Mouse (Mus musculus): Measurements from ENCODE around the gene Gvin1.
"Not testable (repeated sequence)": the region's sequence is repeated elsewhere in the genome, so short reads cannot be mapped to it uniquely, and the experiment has no call there.

Gvin1 gene

GRCm38 (mm10) chr7:106215177-106215576, at the start of gene Gvin1:
Gene Gvin1 (minus strand): TSS chr7:106215326.
- DNase-seq (ENCODE audit: low read depth, low spot score) = not testable (repeated sequence)

- no peak for DNase-seq (ENCODE audit: low read depth, low spot score)
Observed at GRCm38 (mm10) chr7:106251844-106252517, 36.9 kb upstream of the Gvin1 start.

DNA sequence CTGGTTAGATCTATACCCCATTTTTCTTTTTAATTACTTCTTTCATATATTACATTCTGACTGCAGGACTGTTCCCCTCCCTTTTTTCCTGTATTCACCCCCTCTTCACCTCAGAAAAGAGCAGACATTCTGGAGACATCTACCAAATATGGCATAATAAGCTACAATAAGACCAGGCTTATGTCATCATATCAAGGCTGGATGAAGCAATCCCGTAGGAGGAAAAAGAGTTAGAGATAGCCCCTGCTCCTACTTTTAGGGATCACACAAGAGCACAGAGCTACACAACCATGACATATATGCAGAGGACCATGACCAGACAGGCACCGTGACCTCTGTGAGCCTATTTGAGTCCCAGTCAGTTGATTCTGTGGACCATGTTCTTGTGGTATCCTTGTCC, 33.8 kb upstream of the Gvin1 start:
- no peak for DNase-seq (ENCODE audit: low read depth, low spot score)

- DNase-seq (ENCODE audit: low read depth, low spot score) = no peak
Observed at GRCm38 (mm10) chr7:106248245-106248644, 33.1 kb upstream of the Gvin1 start.

- no peak for DNase-seq (ENCODE audit: low read depth, low spot score)
Observed at GRCm38 (mm10) chr7:106245601-106246000, 30.5 kb upstream of the Gvin1 start.

DNA sequence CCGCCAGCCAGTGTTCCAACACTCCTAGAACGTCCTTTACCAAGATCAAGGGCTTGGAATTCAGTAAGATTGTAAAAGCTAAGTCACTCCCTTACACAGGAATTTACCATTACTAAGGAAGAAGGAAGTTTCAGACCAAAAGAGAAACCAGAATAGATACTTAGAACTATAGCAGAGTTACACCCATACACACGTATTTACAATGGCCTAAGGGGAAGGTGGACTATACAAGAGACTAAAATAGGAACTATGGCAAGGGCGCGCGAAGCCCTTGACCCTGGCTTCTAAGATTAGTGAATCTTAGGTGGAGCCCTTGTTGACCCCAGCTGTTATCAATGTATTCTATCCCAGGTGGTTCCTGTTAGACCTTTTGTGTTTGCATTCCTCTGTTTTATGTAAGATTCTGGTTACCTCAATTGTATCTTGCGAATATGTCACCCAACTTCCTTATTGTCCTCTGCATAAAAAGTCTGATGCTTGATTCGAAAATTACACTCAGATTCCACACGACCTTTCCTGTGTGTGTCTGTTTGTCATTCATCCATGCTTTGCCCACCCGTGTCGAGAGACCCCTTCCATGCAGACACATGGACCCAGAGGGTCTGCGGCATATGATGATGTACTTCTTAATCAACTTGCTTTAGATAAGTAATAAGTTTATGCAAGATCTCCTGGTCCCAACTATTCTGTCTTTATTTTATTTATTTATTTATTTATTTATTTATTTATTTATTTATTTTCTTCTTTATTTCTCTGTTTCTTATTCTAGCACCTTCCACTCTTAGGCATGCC, 25.6 kb upstream of the Gvin1 start:
- DNase-seq (ENCODE audit: low read depth, low spot score) = not testable (repeated sequence)

GRCm38 (mm10) chr7:106237192-106237465, 22.0 kb upstream of the Gvin1 start:
- no peak for DNase-seq (ENCODE audit: low read depth, low spot score)

GRCm38 (mm10) chr7:106236327-106237191, 21.4 kb upstream of the Gvin1 start:
- DNase-seq (ENCODE audit: low read depth, low spot score) = no peak

GRCm38 (mm10) chr7:106235596-106235995, 20.5 kb upstream of the Gvin1 start:
- no peak for DNase-seq (ENCODE audit: low read depth, low spot score)

GRCm38 (mm10) chr7:106215910-106216309, 784 bp upstream of the Gvin1 start:
- not testable (repeated sequence) for DNase-seq (ENCODE audit: low read depth, low spot score)

GRCm38 (mm10) chr7:106213770-106214169, 1.4 kb downstream of the Gvin1 start:
- DNase-seq (ENCODE audit: low read depth, low spot score) = not testable (repeated sequence)

DNA sequence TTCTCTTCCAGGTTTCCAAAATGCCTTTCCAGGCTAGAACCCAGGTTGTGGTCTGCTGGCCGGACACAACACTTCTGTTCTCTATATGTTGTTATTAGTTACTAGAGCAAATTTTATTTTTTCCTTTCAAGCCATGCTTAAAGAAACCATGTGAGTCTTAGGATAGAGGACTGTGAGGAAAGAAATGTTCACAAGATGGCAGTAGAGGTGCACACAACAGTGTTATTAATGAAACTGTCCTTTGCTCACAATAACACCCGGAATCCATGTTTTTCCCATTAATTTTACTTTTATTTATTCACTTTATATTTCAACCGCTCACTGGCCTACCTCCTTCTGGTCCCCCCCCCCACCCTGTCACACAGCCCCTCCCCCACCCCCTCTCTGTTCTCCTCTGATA, 8.5 kb downstream of the Gvin1 start:
- DNase-seq (ENCODE audit: low read depth, low spot score) = not testable (repeated sequence)

- DNase-seq (ENCODE audit: low read depth, low spot score) = not testable (repeated sequence)
Observed at GRCm38 (mm10) chr7:106177065-106177464, 38.1 kb downstream of the Gvin1 start.

GRCm38 (mm10) chr7:106145013-106145754, 69.9 kb downstream of the Gvin1 start:
- not testable (repeated sequence) for DNase-seq (ENCODE audit: low read depth, low spot score)

DNA sequence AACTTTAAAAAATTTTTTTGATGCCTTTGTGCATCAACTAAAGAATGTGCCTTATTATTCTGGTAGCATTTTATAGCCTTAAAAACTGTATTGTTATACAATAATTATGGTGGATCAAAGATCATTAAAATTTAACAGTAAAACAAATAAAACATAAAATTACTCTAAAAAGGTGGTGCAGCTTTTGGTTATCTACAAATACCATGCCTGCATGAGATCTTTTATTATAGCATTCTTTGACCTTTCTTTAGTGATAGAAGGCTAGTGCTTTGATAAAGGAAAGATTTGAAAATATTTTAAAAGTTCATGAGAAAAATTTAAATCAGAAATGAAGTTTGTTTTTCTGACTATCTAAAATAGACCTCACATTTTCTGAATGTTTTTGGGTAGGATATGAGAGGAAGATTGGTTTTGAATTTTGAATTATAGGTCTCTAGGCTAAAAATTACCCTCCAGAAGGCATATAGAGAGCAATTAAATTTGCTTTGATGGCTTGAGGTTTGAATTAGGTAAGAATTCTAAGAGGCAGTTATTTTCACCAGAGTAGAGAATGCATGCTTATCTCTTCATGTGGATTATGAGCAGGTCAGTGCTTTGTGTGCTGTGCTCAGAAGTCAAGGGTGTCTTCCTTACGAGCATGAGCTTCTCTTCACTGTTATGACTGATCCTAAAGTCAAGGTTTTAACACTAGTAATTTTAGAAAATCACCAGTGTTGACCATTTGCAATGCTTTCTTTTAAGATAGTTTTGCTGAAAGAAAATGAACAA, 73.8 kb downstream of the Gvin1 start:
- DNase-seq (ENCODE audit: low read depth, low spot score) = not testable (repeated sequence)

DNA sequence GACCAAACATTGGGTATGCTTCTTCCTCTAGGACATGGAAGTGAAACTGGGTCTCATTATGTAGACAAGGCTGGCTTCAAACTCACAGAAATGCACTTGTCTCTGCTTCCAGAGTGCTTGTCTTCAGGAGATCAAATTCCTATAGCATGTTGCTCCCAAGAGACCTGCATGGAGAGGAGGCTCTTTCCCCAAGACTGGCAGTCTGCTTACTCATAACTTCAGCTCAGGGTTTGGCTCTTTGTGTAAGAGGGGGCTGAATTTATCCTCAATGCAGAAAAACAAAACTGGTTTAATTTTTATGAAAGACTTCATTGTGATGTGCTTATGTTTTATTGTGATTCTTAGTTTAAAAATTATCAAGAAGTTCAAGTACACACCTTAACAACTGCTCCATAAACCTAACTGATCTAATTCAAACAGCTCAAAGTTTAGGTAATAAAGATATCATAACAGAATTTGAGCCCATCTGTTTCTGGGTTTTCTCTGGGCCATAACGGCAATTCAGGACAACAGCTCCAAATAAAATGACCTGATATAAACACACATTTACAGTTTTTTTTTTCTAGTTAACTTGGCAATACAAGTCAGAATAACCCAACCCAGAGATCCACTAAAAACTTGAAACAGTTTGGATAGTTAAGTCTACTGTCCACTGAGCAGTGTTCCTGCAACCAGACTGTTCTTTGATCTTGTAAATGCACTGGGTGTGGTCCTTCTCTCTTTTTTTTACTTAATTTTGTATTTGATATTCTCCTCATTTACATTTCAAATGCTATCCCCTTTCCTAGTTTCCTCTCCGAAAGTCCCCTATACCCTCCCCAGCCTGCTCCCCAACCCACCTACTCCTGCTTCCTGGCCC, 97.8 kb downstream of the Gvin1 start:
- DNase-seq (ENCODE audit: low read depth, low spot score) = not testable (repeated sequence)

Data from forelimb bud, embryonic 11.5 days (tissue).